Mouse (Mus musculus): ENCODE data around the gene Olfr641. TPM values are rescaled to one million over a fixed set of nuclear protein-coding genes. Genes with fewer than 3 reads are reported as not detected.

Olfr641 gene
- not detected in 2 replicates for polyA plus RNA-seq (2014; fragmentation: Nextera tagmentation; extraction: Ambion mirVana)

GRCm38 (mm10) chr7:104035145-104035544, at the start of gene Olfr641:
Gene Olfr641 (plus strand): TSS chr7:104035445.
- no peaks in the 10 kb centered on the region for H3K36me3 ChIP-seq (ENCODE audit: control insufficient read depth, insufficient read depth, low read length)
- no peaks in the 10 kb centered on the region for H3K4me1 ChIP-seq (ENCODE audit: control insufficient read depth, insufficient read depth, low read length)
- no peak within 1 kb of the TSS for H3K4me2 ChIP-seq (ENCODE audit: low read depth, low read length)
- H3K27me3 ChIP-seq (ENCODE audit: control insufficient read depth, insufficient read depth, low read length): no peaks in the 10 kb centered on the region
- H3K9ac ChIP-seq (replicated peaks; ENCODE audit: low read depth, low read length): no peak within 1 kb of the TSS
- H3K4me3 ChIP-seq (ENCODE audit: low read depth, low read length): no peak within 1 kb of the TSS
- H3K9me3 ChIP-seq (ENCODE audit: control insufficient read depth, low read length): no peaks in the 10 kb centered on the region
- no peak within 1 kb of the TSS for H3K27ac ChIP-seq (ENCODE audit: low read depth, low read length)
- WGBS: 64% methylated on average over 1 of the region's 1 CpGs
- no peak for ATAC-seq (ENCODE audit: low read depth)

- H3K4me1 ChIP-seq (ENCODE audit: control insufficient read depth, insufficient read depth, low read length): no peaks in the 10 kb centered on the region
- no peaks in the 10 kb centered on the region for H3K27me3 ChIP-seq (ENCODE audit: control insufficient read depth, insufficient read depth, low read length)
- H3K9me3 ChIP-seq (ENCODE audit: control insufficient read depth, low read length): no peaks in the 10 kb centered on the region
- H3K4me3 ChIP-seq (ENCODE audit: low read depth, low read length): no peak within 1 kb of the TSS
- H3K9ac ChIP-seq (replicated peaks; ENCODE audit: low read depth, low read length): no peak within 1 kb of the TSS
- H3K27ac ChIP-seq (ENCODE audit: low read depth, low read length): no peak within 1 kb of the TSS
- ATAC-seq (ENCODE audit: low read depth): no peak
- no peak within 1 kb of the TSS for H3K4me2 ChIP-seq (ENCODE audit: low read depth, low read length)
- H3K36me3 ChIP-seq (ENCODE audit: control insufficient read depth, insufficient read depth, low read length): no peaks in the 10 kb centered on the region
Measured at GRCm38 (mm10) chr7:103998446-103998845, 36.8 kb upstream of the Olfr641 start, which contains the start of gene Olfr638. Gene Olfr638 (plus strand): TSS chr7:103998746.

- H3K4me2 ChIP-seq (ENCODE audit: low read depth, low read length): no peak overlapping the region
- no peak overlapping the region for H3K27ac ChIP-seq (ENCODE audit: low read depth, low read length)
- H3K27me3 ChIP-seq (ENCODE audit: control insufficient read depth, insufficient read depth, low read length): no peaks in the 10 kb centered on the region
- no peak overlapping the region for H3K4me3 ChIP-seq (ENCODE audit: low read depth, low read length)
- H3K36me3 ChIP-seq (ENCODE audit: control insufficient read depth, insufficient read depth, low read length): no peaks in the 10 kb centered on the region
- H3K4me1 ChIP-seq (ENCODE audit: control insufficient read depth, insufficient read depth, low read length): no peaks in the 10 kb centered on the region
- H3K9ac ChIP-seq (replicated peaks; ENCODE audit: low read depth, low read length): no peak overlapping the region
- ATAC-seq (ENCODE audit: low read depth): no peak
- no peaks in the 10 kb centered on the region for H3K9me3 ChIP-seq (ENCODE audit: control insufficient read depth, low read length)
Measured at GRCm38 (mm10) chr7:103999124-103999523, 36.1 kb upstream of the Olfr641 start.

GRCm38 (mm10) chr7:104017203-104017602, 18.0 kb upstream of the Olfr641 start, which contains the start of gene Olfr639:
Gene Olfr639 (minus strand): TSS chr7:104017303.
- H3K9me3 ChIP-seq (ENCODE audit: control insufficient read depth, low read length): no peaks in the 10 kb centered on the region
- no peak within 1 kb of the TSS for H3K9ac ChIP-seq (replicated peaks; ENCODE audit: low read depth, low read length)
- H3K27ac ChIP-seq (ENCODE audit: low read depth, low read length): no peak within 1 kb of the TSS
- H3K27me3 ChIP-seq (ENCODE audit: control insufficient read depth, insufficient read depth, low read length): no peaks in the 10 kb centered on the region
- H3K36me3 ChIP-seq (ENCODE audit: control insufficient read depth, insufficient read depth, low read length): no peaks in the 10 kb centered on the region
- no peak for ATAC-seq (ENCODE audit: low read depth)
- no peak within 1 kb of the TSS for H3K4me3 ChIP-seq (ENCODE audit: low read depth, low read length)
- no peak within 1 kb of the TSS for H3K4me2 ChIP-seq (ENCODE audit: low read depth, low read length)
- H3K4me1 ChIP-seq (ENCODE audit: control insufficient read depth, insufficient read depth, low read length): no peaks in the 10 kb centered on the region

- H3K9ac ChIP-seq (replicated peaks; ENCODE audit: low read depth, low read length): no peak overlapping the region
- H3K36me3 ChIP-seq (ENCODE audit: control insufficient read depth, insufficient read depth, low read length): no peaks in the 10 kb centered on the region
- ATAC-seq (ENCODE audit: low read depth): no peak
- no peak overlapping the region for H3K27ac ChIP-seq (ENCODE audit: low read depth, low read length)
- no peaks in the 10 kb centered on the region for H3K27me3 ChIP-seq (ENCODE audit: control insufficient read depth, insufficient read depth, low read length)
- H3K4me2 ChIP-seq (ENCODE audit: low read depth, low read length): no peak overlapping the region
- 88% methylated on average over 1 of the region's 1 CpGs for WGBS
- no peak overlapping the region for H3K4me3 ChIP-seq (ENCODE audit: low read depth, low read length)
- no peaks in the 10 kb centered on the region for H3K9me3 ChIP-seq (ENCODE audit: control insufficient read depth, low read length)
- no peaks in the 10 kb centered on the region for H3K4me1 ChIP-seq (ENCODE audit: control insufficient read depth, insufficient read depth, low read length)
Measured at GRCm38 (mm10) chr7:104018953-104019352, 16.3 kb upstream of the Olfr641 start.

GRCm38 (mm10) chr7:104021651-104022050, 13.6 kb upstream of the Olfr641 start:
- Histone ChIP-seq H3K36me3 (ENCODE audit: control insufficient read depth, insufficient read depth, low read length) (no peaks in the 10 kb centered on the region), H3K27me3 (ENCODE audit: control insufficient read depth, insufficient read depth, low read length) (no peaks in the 10 kb centered on the region), H3K4me2 (ENCODE audit: low read depth, low read length) (no peak overlapping the region), H3K9me3 (ENCODE audit: control insufficient read depth, low read length) (no peaks in the 10 kb centered on the region), H3K27ac (ENCODE audit: low read depth, low read length) (no peak overlapping the region), H3K4me1 (ENCODE audit: control insufficient read depth, insufficient read depth, low read length) (no peaks in the 10 kb centered on the region), H3K4me3 (ENCODE audit: low read depth, low read length) (no peak overlapping the region), H3K9ac (replicated peaks; ENCODE audit: low read depth, low read length) (no peak overlapping the region)
- 88% methylated on average over 6 of the region's 6 CpGs for WGBS
- ATAC-seq (ENCODE audit: low read depth): no peak

- H3K36me3 ChIP-seq (ENCODE audit: control insufficient read depth, insufficient read depth, low read length): no peaks in the 10 kb centered on the region
- no peak for ATAC-seq (ENCODE audit: low read depth)
- H3K4me2 ChIP-seq (ENCODE audit: low read depth, low read length): no peak within 1 kb of the TSS
- H3K27me3 ChIP-seq (ENCODE audit: control insufficient read depth, insufficient read depth, low read length): no peaks in the 10 kb centered on the region
- WGBS: 72% methylated on average over 6 of the region's 6 CpGs
- no peak within 1 kb of the TSS for H3K27ac ChIP-seq (ENCODE audit: low read depth, low read length)
- H3K4me1 ChIP-seq (ENCODE audit: control insufficient read depth, insufficient read depth, low read length): no peaks in the 10 kb centered on the region
- no peaks in the 10 kb centered on the region for H3K9me3 ChIP-seq (ENCODE audit: control insufficient read depth, low read length)
- no peak within 1 kb of the TSS for H3K4me3 ChIP-seq (ENCODE audit: low read depth, low read length)
- H3K9ac ChIP-seq (replicated peaks; ENCODE audit: low read depth, low read length): no peak within 1 kb of the TSS
Measured at GRCm38 (mm10) chr7:104025473-104025872, 9.8 kb upstream of the Olfr641 start, which contains the start of gene Olfr640. Gene Olfr640 (minus strand): TSS chr7:104025573.

- Histone ChIP-seq H3K9ac (replicated peaks; ENCODE audit: low read depth, low read length) (no peak overlapping the region), H3K27ac (ENCODE audit: low read depth, low read length) (no peak overlapping the region), H3K4me1 (ENCODE audit: control insufficient read depth, insufficient read depth, low read length) (no peaks in the 10 kb centered on the region), H3K27me3 (ENCODE audit: control insufficient read depth, insufficient read depth, low read length) (no peaks in the 10 kb centered on the region), H3K4me3 (ENCODE audit: low read depth, low read length) (no peak overlapping the region), H3K4me2 (ENCODE audit: low read depth, low read length) (no peak overlapping the region), H3K36me3 (ENCODE audit: control insufficient read depth, insufficient read depth, low read length) (no peaks in the 10 kb centered on the region), H3K9me3 (ENCODE audit: control insufficient read depth, low read length) (no peaks in the 10 kb centered on the region)
- no peak for ATAC-seq (ENCODE audit: low read depth)
- 84% methylated on average over 3 of the region's 3 CpGs for WGBS
Measured at GRCm38 (mm10) chr7:104026978-104027377, 8.3 kb upstream of the Olfr641 start.

- H3K27ac ChIP-seq (ENCODE audit: low read depth, low read length): no peak overlapping the region
- no peaks in the 10 kb centered on the region for H3K4me1 ChIP-seq (ENCODE audit: control insufficient read depth, insufficient read depth, low read length)
- H3K4me3 ChIP-seq (ENCODE audit: low read depth, low read length): no peak overlapping the region
- no peak overlapping the region for H3K9ac ChIP-seq (replicated peaks; ENCODE audit: low read depth, low read length)
- WGBS: 94% methylated on average over 4 of the region's 4 CpGs
- H3K9me3 ChIP-seq (ENCODE audit: control insufficient read depth, low read length): no peaks in the 10 kb centered on the region
- no peak overlapping the region for H3K4me2 ChIP-seq (ENCODE audit: low read depth, low read length)
- H3K27me3 ChIP-seq (ENCODE audit: control insufficient read depth, insufficient read depth, low read length): no peaks in the 10 kb centered on the region
- no peaks in the 10 kb centered on the region for H3K36me3 ChIP-seq (ENCODE audit: control insufficient read depth, insufficient read depth, low read length)
- ATAC-seq (ENCODE audit: low read depth): no peak
Measured at GRCm38 (mm10) chr7:104050745-104051144, 15.5 kb downstream of the Olfr641 start.

GRCm38 (mm10) chr7:104052566-104052965, 17.3 kb downstream of the Olfr641 start, which contains the start of gene Olfr642:
Gene Olfr642 (minus strand): TSS chr7:104052666.
- ATAC-seq (ENCODE audit: low read depth): no peak
- Histone ChIP-seq H3K9ac (replicated peaks; ENCODE audit: low read depth, low read length) (no peak within 1 kb of the TSS), H3K4me3 (ENCODE audit: low read depth, low read length) (no peak within 1 kb of the TSS), H3K9me3 (ENCODE audit: control insufficient read depth, low read length) (no peaks in the 10 kb centered on the region), H3K4me1 (ENCODE audit: control insufficient read depth, insufficient read depth, low read length) (no peaks in the 10 kb centered on the region), H3K36me3 (ENCODE audit: control insufficient read depth, insufficient read depth, low read length) (no peaks in the 10 kb centered on the region), H3K4me2 (ENCODE audit: low read depth, low read length) (no peak within 1 kb of the TSS), H3K27ac (ENCODE audit: low read depth, low read length) (no peak within 1 kb of the TSS), H3K27me3 (ENCODE audit: control insufficient read depth, insufficient read depth, low read length) (no peaks in the 10 kb centered on the region)
- whole genome bisulfite sequencing: 79% methylated on average over 1 of the region's 1 CpGs

Measured in neural tube, embryonic 14.5 days (tissue).